Mouse (Mus musculus): ENCODE results near the gene Cys1. TPM values are rescaled to one million over a fixed set of nuclear protein-coding genes. Genes with fewer than 3 reads are reported as not detected.
A peak's percentile ranks its signal among the peaks of the same experiment; 100 is the strongest.

The Cys1 gene
- polyA plus RNA-seq, 1 experiment from 2014 or later = 1.2 TPM

GRCm38 (mm10) chr12:24710672-24711071, 29.1 kb upstream of the Cys1 start:
- H3K27ac ChIP-seq (ENCODE audit: low read depth, low read length) = no peak overlapping the region
- no peaks in the 10 kb centered on the region for H3K9me3 ChIP-seq (replicated peaks; ENCODE audit: control insufficient read depth, low read length)
- peaks cover 13% of the 10 kb centered on the region for H3K4me1 ChIP-seq (ENCODE audit: control insufficient read depth, insufficient read depth, low read length)
- H3K4me2 ChIP-seq (ENCODE audit: low read length) = peak overlapping the region; percentile 70
- peaks cover 34% of the 10 kb centered on the region for H3K36me3 ChIP-seq (ENCODE audit: control insufficient read depth, insufficient read depth, low read length)
- peak; percentile 40 for DNase-seq (ENCODE audit: low spot score)
- no peak for ATAC-seq
- 59% methylated on average over 5 of the region's 5 CpGs for WGBS
- peak overlapping the region; percentile 13; the same call in 1 of the 2 replicates for H3K4me3 ChIP-seq (ENCODE audit: low read depth, low read length)
- H3K9ac ChIP-seq (ENCODE audit: low read length) = no peak overlapping the region
- H3K27me3 ChIP-seq (replicated peaks; ENCODE audit: control insufficient read depth, insufficient read depth, low read length) = no peaks in the 10 kb centered on the region

- H3K27me3 ChIP-seq (replicated peaks; ENCODE audit: control insufficient read depth, insufficient read depth, low read length) = no peaks in the 10 kb centered on the region
- peaks cover 34% of the 10 kb centered on the region for H3K36me3 ChIP-seq (ENCODE audit: control insufficient read depth, insufficient read depth, low read length)
- ATAC-seq = peak; percentile 7; the same call in 1 of the 2 replicates
- peak; percentile 95 for DNase-seq (ENCODE audit: low spot score)
- 23% methylated on average over 5 of the region's 5 CpGs for WGBS
- H3K9ac ChIP-seq (ENCODE audit: low read length) = peak overlapping the region; percentile 83
- H3K27ac ChIP-seq (ENCODE audit: low read depth, low read length) = no peak overlapping the region
- peaks cover 13% of the 10 kb centered on the region for H3K4me1 ChIP-seq (ENCODE audit: control insufficient read depth, insufficient read depth, low read length)
- H3K4me3 ChIP-seq (ENCODE audit: low read depth, low read length) = peak overlapping the region; percentile 86
- H3K4me2 ChIP-seq (ENCODE audit: low read length) = peak overlapping the region; percentile 70
- H3K9me3 ChIP-seq (replicated peaks; ENCODE audit: control insufficient read depth, low read length) = no peaks in the 10 kb centered on the region
Observed at GRCm38 (mm10) chr12:24709831-24710508, 28.4 kb upstream of the Cys1 start.

GRCm38 (mm10) chr12:24709409-24709808, 27.8 kb upstream of the Cys1 start:
- peaks cover 13% of the 10 kb centered on the region for H3K4me1 ChIP-seq (ENCODE audit: control insufficient read depth, insufficient read depth, low read length)
- peak overlapping the region; percentile 70 for H3K4me2 ChIP-seq (ENCODE audit: low read length)
- WGBS = 25% methylated on average over 6 of the region's 6 CpGs
- H3K9ac ChIP-seq (ENCODE audit: low read length) = peak overlapping the region; percentile 83
- H3K9me3 ChIP-seq (replicated peaks; ENCODE audit: control insufficient read depth, low read length) = no peaks in the 10 kb centered on the region
- H3K4me3 ChIP-seq (ENCODE audit: low read depth, low read length) = peak overlapping the region; percentile 86
- ATAC-seq (no peak), DNase-seq (ENCODE audit: low spot score) (no peak)
- H3K36me3 ChIP-seq (ENCODE audit: control insufficient read depth, insufficient read depth, low read length) = peaks cover 31% of the 10 kb centered on the region
- no peak overlapping the region for H3K27ac ChIP-seq (ENCODE audit: low read depth, low read length)
- no peaks in the 10 kb centered on the region for H3K27me3 ChIP-seq (replicated peaks; ENCODE audit: control insufficient read depth, insufficient read depth, low read length)

DNA sequence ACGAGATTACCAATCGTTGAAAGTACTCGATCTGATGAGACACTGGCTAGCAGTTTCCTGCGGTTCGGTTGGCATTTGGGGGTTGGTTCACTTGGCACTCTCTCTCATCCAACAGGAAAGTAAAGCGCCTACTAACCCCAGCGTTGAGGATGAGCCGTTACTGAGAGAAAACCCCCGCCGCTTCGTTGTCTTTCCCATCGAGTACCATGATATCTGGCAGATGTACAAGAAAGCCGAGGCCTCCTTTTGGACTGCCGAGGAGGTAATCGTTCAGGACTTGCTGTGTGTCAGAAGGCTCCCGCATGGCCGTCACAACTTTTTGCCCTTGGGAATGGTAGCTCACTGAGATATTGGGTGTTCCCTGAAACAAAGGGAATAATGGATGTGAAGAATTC, 27.2 kb upstream of the Cys1 start:
- Histone ChIP-seq H3K27ac (ENCODE audit: low read depth, low read length) (no peak overlapping the region; the same call in 1 of the 2 replicates), H3K4me3 (ENCODE audit: low read depth, low read length) (peak overlapping the region; percentile 86), H3K36me3 (ENCODE audit: control insufficient read depth, insufficient read depth, low read length) (peaks cover 27% of the 10 kb centered on the region), H3K9ac (ENCODE audit: low read length) (peak overlapping the region; percentile 83), H3K27me3 (replicated peaks; ENCODE audit: control insufficient read depth, insufficient read depth, low read length) (no peaks in the 10 kb centered on the region), H3K4me1 (ENCODE audit: control insufficient read depth, insufficient read depth, low read length) (peaks cover 13% of the 10 kb centered on the region), H3K4me2 (ENCODE audit: low read length) (peak overlapping the region; percentile 70), H3K9me3 (replicated peaks; ENCODE audit: control insufficient read depth, low read length) (no peaks in the 10 kb centered on the region)
- ATAC-seq (0 out of 2 replicates have a peak, but pooled peaks have one; percentile 0), DNase-seq (ENCODE audit: low spot score) (no peak)
- under 1% methylated on average over 17 of the region's 17 CpGs for WGBS

GRCm38 (mm10) chr12:24707954-24708823, 26.6 kb upstream of the Cys1 start, which contains the start of gene Rrm2:
Gene Rrm2, plus strand, starts transcription at chr12:24708241.
- Histone ChIP-seq H3K27me3 (replicated peaks; ENCODE audit: control insufficient read depth, insufficient read depth, low read length) (no peaks in the 10 kb centered on the region), H3K4me1 (ENCODE audit: control insufficient read depth, insufficient read depth, low read length) (peaks cover 13% of the 10 kb centered on the region)
- under 1% methylated on average over 83 of the region's 83 CpGs for WGBS

GRCm38 (mm10) chr12:24707480-24707802, 25.8 kb upstream of the Cys1 start:
- 0% methylated on average over 9 of the region's 9 CpGs for WGBS
- Histone ChIP-seq H3K4me2 (ENCODE audit: low read length) (peak overlapping the region; percentile 70), H3K27me3 (replicated peaks; ENCODE audit: control insufficient read depth, insufficient read depth, low read length) (no peaks in the 10 kb centered on the region), H3K9ac (ENCODE audit: low read length) (peak overlapping the region; percentile 83), H3K9me3 (replicated peaks; ENCODE audit: control insufficient read depth, low read length) (no peaks in the 10 kb centered on the region), H3K4me1 (ENCODE audit: control insufficient read depth, insufficient read depth, low read length) (peaks cover 13% of the 10 kb centered on the region), H3K4me3 (ENCODE audit: low read depth, low read length) (peak overlapping the region; percentile 86), H3K27ac (ENCODE audit: low read depth, low read length) (no peak overlapping the region), H3K36me3 (ENCODE audit: control insufficient read depth, insufficient read depth, low read length) (peaks cover 17% of the 10 kb centered on the region)
- no peak for ATAC-seq
- no peak for DNase-seq (ENCODE audit: low spot score)

More at GRCm38 (mm10) chr12:24707954-24708823, 26.6 kb upstream of the Cys1 start, which contains the start of gene Rrm2:
- DNase-seq (ENCODE audit: low spot score) (peak; percentile 96), ATAC-seq (peak; percentile 92)
- no peaks in the 10 kb centered on the region for H3K9me3 ChIP-seq (replicated peaks; ENCODE audit: control insufficient read depth, low read length)
- peak within 1 kb of the TSS; percentile 70 for H3K27ac ChIP-seq (ENCODE audit: low read depth, low read length)
- peak within 1 kb of the TSS; percentile 70 for H3K4me2 ChIP-seq (ENCODE audit: low read length)
- H3K4me3 ChIP-seq (ENCODE audit: low read depth, low read length) = peak within 1 kb of the TSS; percentile 86
- peaks cover 24% of the 10 kb centered on the region for H3K36me3 ChIP-seq (ENCODE audit: control insufficient read depth, insufficient read depth, low read length)
- H3K9ac ChIP-seq (ENCODE audit: low read length) = peak within 1 kb of the TSS; percentile 83

DNA sequence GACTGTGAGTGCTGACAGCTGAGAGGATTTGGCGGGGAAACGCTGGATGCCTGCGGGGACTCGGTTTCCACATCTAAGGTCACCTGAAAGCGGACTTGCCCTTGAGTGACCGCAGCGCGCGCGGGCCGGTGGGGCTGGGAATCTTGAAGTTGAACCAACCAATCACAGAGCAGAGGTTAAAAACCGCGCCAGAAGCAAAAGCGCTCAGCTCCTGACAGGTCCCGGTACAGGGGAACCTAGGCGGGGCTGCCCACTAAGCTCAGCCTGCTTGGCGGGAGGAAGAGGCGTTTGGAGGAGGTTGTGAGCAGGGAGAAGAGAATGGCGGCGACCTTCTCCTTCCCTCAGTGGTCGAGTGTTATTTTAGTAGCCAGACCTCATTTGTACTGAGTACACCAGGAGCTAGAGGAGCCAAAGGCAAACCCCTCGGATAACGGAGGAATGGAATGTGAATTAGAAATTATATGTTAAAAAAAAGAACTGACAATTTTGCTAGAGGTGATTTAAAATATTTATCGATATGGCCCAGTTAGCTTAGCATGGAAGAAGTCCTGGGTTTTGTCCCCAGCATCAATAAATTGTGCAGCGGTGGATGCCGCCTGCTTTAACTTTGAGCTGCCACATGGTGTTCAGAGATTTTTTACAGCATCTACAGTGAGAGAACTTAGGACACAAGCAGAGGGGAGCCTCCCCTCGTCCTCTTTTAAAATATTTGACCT, 25.3 kb upstream of the Cys1 start:
- peak; percentile 52 for DNase-seq (ENCODE audit: low spot score)

DNA sequence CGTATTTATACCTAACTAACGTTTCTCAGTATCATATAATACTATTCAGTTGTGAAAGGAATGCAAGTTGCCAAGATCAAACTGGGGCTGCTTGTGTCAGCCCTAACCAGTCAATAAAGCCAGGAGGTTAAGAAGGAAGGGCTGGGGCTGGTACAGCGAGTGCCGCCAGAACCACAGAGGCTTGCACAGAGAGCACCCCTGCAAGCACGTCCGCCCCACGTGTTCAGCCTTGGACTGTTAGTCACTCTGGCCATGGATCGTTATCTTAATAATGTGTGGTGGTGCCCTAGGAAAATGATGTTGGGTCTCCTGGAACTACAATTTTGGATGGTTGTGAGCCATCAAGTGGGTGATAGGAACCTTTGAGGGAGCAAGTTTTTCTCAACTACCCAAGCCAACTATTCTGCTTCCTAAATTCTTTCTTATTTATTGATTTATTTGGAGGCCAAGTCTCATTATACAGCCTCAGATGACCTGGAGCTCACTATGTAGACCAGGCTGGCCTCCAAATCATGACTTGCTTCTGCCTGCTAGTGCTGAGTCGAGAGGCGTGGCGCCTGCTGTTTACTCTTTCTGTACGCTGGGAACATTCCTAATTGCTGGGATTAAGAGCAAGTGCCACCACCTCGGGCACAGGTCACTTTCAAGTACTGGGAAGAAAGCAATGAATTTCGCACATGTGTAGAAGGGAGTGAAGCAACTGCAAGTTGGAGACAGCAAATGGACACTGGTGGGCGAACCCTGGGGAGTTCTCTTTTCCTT, 24.1 kb upstream of the Cys1 start:
- Histone ChIP-seq H3K4me1 (ENCODE audit: control insufficient read depth, insufficient read depth, low read length) (peaks cover 13% of the 10 kb centered on the region), H3K4me3 (ENCODE audit: low read depth, low read length) (no peak overlapping the region), H3K9ac (ENCODE audit: low read length) (no peak overlapping the region), H3K9me3 (replicated peaks; ENCODE audit: control insufficient read depth, low read length) (no peaks in the 10 kb centered on the region), H3K4me2 (ENCODE audit: low read length) (no peak overlapping the region), H3K27ac (ENCODE audit: low read depth, low read length) (no peak overlapping the region), H3K27me3 (replicated peaks; ENCODE audit: control insufficient read depth, insufficient read depth, low read length) (no peaks in the 10 kb centered on the region), H3K36me3 (ENCODE audit: control insufficient read depth, insufficient read depth, low read length) (peaks cover 3% of the 10 kb centered on the region; the same call in 1 of the 2 replicates)
- WGBS = 79% methylated on average over 15 of the region's 15 CpGs
- ATAC-seq = no peak
- no peak for DNase-seq (ENCODE audit: low spot score)

More for the DNA sequence above, 25.3 kb upstream of the Cys1 start:
- ATAC-seq = no peak; the same call in 1 of the 2 replicates
- peak overlapping the region; percentile 70 for H3K4me2 ChIP-seq (ENCODE audit: low read length)
- WGBS = under 1% methylated on average over 27 of the region's 27 CpGs
- peak overlapping the region; percentile 86 for H3K4me3 ChIP-seq (ENCODE audit: low read depth, low read length)
- no peak overlapping the region for H3K27ac ChIP-seq (ENCODE audit: low read depth, low read length)
- H3K9me3 ChIP-seq (replicated peaks; ENCODE audit: control insufficient read depth, low read length) = no peaks in the 10 kb centered on the region
- peaks cover 11% of the 10 kb centered on the region for H3K36me3 ChIP-seq (ENCODE audit: control insufficient read depth, insufficient read depth, low read length)
- no peaks in the 10 kb centered on the region for H3K27me3 ChIP-seq (replicated peaks; ENCODE audit: control insufficient read depth, insufficient read depth, low read length)
- H3K9ac ChIP-seq (ENCODE audit: low read length) = peak overlapping the region; percentile 83
- H3K4me1 ChIP-seq (ENCODE audit: control insufficient read depth, insufficient read depth, low read length) = peaks cover 13% of the 10 kb centered on the region

Data from forebrain, embryonic 14.5 days (tissue).